Mouse (Mus musculus) cerebellum, adult 18-20 months (tissue): ENCODE results near the gene Tnip2.

Experiments
- DNase-seq, 2 experiments: peaks; one replicate each; pipeline ENCODE4 v3.0.0; 2021

Gene Tnip2

GRCm38 (mm10) chr5:34521337-34521736, 7.5 kb upstream of the Tnip2 start:
- no peak for DNase-seq

- no peak for DNase-seq
Measured at GRCm38 (mm10) chr5:34520458-34521209, 6.8 kb upstream of the Tnip2 start.

- DNase-seq, result no peak
Measured at GRCm38 (mm10) chr5:34519389-34519910, 5.7 kb upstream of the Tnip2 start.

GRCm38 (mm10) chr5:34517913-34518312, 4.1 kb upstream of the Tnip2 start:
- DNase-seq, result peak; percentile 75 to 79

- no peak for DNase-seq
Measured at GRCm38 (mm10) chr5:34515096-34515495, 1.3 kb upstream of the Tnip2 start.

- no peak for DNase-seq
Measured at GRCm38 (mm10) chr5:34514218-34514566, 401 bp upstream of the Tnip2 start.

GRCm38 (mm10) chr5:34512486-34512885, 1.3 kb downstream of the Tnip2 start:
- no peak for DNase-seq

- no peak for DNase-seq
Measured at GRCm38 (mm10) chr5:34502821-34503220, 11.0 kb downstream of the Tnip2 start.

GRCm38 (mm10) chr5:34502411-34502810, 11.4 kb downstream of the Tnip2 start:
- no peak for DNase-seq

GRCm38 (mm10) chr5:34501588-34501987, 12.2 kb downstream of the Tnip2 start:
- no peak for DNase-seq

- no peak for DNase-seq
Measured at GRCm38 (mm10) chr5:34500886-34501285, 12.9 kb downstream of the Tnip2 start.

- no peak for DNase-seq
Measured at GRCm38 (mm10) chr5:34496745-34497144, 17.0 kb downstream of the Tnip2 start.

GRCm38 (mm10) chr5:34489418-34489787, 24.4 kb downstream of the Tnip2 start:
- no peak for DNase-seq

GRCm38 (mm10) chr5:34488741-34489417, 24.9 kb downstream of the Tnip2 start:
- DNase-seq, result no peak

GRCm38 (mm10) chr5:34487320-34488090, 26.3 kb downstream of the Tnip2 start:
- DNase-seq, result no peak

- DNase-seq, result no peak
Measured at GRCm38 (mm10) chr5:34485731-34486130, 28.1 kb downstream of the Tnip2 start.

GRCm38 (mm10) chr5:34480926-34481325, 32.9 kb downstream of the Tnip2 start:
- DNase-seq, result no peak

- no peak for DNase-seq
Measured at GRCm38 (mm10) chr5:34468039-34468775, 45.6 kb downstream of the Tnip2 start.

- no peak for DNase-seq
Measured at GRCm38 (mm10) chr5:34466648-34467047, 47.1 kb downstream of the Tnip2 start.

- DNase-seq, result no peak
Measured at GRCm38 (mm10) chr5:34466079-34466478, 47.7 kb downstream of the Tnip2 start.

GRCm38 (mm10) chr5:34461841-34462240, 52.0 kb downstream of the Tnip2 start:
- no peak for DNase-seq

- DNase-seq, result no peak
Measured at GRCm38 (mm10) chr5:34461294-34461693, 52.5 kb downstream of the Tnip2 start.

GRCm38 (mm10) chr5:34458994-34459393, 54.8 kb downstream of the Tnip2 start:
- no peak for DNase-seq
